Mouse (Mus musculus) thymus, adult 2 months (tissue): ENCODE data around the gene Btf3l4.

Source experiments
- CTCF ChIP-seq: fragments of 200-500 bp; IDR thresholded peaks from 2 replicates; pipeline ENCODE4 v1.5.1; 2012; ENCODE audit warnings: mild to moderate bottlenecking, control low read depth, low read length, moderate library complexity, borderline replicate concordance; ENCODE audit not compliant: control insufficient read depth, poor library complexity, insufficient read depth; ENCODE audit errors: extremely low read depth
- POLR2A ChIP-seq: fragments of 200-500 bp; IDR thresholded peaks from 2 replicates; pipeline ENCODE4 v1.6.1; 2012; ENCODE audit warnings: mild to moderate bottlenecking, low read length, control low read depth, moderate library complexity; ENCODE audit not compliant: control insufficient read depth, poor library complexity, insufficient read depth; ENCODE audit errors: extremely low read depth

DNA sequence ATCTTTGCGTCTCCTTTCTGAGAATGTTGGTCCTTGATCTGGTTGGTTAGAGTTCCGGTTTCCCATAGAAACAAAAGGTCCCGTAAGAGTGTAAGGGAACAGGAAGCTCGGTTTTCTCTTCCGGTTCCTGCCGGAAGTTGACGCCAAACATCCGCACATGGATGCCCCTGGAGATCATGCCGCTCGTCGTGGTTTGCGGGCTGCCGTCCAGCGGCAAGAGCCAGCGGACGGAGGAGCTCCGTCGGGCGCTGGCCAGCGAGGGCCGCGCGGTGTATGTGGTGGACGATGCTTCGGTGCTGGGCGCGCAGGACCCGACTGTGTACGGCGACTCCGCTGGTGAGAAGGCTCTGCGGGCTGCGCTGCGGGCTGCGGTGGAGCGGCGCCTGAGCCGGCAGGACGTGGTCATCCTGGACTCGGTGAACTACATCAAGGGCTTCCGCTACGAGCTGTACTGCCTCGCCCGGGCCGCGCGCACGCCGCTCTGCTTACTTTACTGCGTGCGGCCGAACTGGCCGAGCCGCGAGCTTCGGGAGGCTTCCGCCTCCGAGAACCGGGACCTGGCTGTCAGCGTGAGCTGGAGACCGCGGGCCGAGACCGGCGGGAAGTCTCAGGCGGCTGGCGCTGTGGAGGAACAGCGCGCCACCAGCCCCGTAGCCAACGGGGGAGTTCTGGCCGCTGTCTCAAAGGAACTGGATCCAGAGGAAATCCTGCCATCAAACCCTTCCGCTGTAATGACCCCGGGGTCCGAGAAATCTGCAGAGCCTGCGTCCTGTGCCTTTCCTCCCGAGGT lies 14.5 kb upstream of the Btf3l4 start, which contains the start of gene Kti12:
- TF ChIP-seq CTCF (peak; percentile 22; the same call in 1 of the 2 replicates), POLR2A (0 out of 2 replicates have a peak, but pooled peaks have one; percentile 36)
